Mouse (Mus musculus): ENCODE results near the gene Vapb.
"Not testable (repeated sequence)": the region's sequence is repeated elsewhere in the genome, so short reads cannot be mapped to it uniquely, and the experiment has no call there.

Vapb gene

GRCm38 (mm10) chr2:173737222-173737989 lies at the start of gene Vapb:
Vapb (plus strand) TSS chr2:173737511.
- peak; percentile 98 for DNase-seq

DNA sequence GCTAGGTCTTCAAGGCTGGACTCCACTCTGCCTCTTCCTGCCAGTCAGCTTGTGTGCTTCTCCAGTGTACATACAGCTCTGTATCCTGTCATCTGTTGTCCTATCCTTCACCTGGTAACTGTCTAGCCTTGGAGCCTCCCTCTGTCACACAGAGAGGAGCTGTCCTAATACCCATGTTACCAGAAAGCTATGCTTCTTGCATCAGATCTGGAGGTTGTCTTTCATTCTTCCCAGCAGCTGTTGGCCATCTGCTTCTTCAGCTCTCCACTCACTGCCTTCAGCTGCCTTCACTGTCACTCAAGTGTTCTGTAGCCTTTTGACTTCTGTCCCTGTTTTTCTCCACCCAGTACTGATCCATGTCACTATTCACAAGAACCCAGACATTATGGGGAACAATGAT lies 47.5 kb upstream of the Vapb start:
- DNase-seq, result no peak

GRCm38 (mm10) chr2:173691748-173692147 lies 45.6 kb upstream of the Vapb start:
- DNase-seq, result no peak

DNA sequence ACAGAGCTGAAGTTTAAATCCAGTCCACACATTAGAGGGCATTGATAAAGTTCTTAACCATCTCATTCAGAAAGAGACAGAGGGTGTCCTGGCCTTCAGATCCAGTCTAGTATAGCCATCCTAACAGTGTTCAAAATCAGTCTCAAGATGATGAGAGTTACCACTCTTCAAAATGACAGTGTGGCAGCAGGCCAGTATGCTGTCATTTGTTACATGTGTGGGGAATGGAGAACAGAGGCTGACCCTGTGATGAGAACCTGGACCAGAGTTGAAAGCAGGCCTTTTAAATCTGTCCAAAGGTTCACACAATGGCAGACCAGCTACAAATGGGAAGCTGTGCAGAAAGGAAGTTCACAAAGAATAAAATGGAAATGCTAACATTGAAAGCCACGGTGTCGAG lies 44.6 kb upstream of the Vapb start:
- DNase-seq, result no peak

DNA sequence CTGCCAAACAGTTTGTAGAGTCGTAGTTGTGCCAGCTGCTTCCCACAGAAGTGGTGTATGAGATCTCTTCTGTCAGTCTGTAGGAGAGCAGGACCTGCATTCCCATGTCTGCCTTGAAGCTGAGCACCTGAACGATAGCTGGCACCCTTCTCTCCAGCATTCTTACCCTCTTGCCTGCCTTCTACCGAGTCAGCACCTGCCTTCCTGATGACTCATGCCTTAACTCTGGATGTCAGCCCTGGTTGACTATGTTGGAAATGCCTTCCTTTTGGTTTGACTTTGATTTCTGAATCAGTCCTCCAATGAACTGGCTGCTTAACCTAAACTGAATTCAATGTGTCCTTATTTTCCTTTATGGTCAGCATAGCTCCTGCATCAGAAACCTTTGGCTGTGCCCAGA lies 38.5 kb upstream of the Vapb start:
- DNase-seq, result no peak

GRCm38 (mm10) chr2:173702096-173702866 lies 35.0 kb upstream of the Vapb start:
- peak; percentile 15 for DNase-seq

DNA sequence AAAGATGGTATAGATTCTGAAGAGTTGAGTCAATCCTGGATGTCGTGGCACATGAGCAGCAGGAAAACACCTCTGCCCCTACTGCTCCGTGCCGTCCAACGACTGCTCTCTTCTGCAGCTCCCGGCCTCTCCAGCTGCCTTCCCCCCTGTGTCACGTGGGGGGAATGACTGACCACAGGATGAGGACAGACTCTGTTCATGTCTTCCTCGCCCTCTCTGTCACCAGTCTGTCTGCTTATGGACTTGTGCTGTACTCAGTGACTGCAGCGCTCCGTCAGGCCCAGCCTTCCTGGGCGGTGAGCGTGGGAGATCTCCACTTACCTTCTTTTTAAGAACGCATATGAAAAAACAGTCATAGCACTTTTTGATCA lies 34.5 kb upstream of the Vapb start:
- no peak for DNase-seq

DNA sequence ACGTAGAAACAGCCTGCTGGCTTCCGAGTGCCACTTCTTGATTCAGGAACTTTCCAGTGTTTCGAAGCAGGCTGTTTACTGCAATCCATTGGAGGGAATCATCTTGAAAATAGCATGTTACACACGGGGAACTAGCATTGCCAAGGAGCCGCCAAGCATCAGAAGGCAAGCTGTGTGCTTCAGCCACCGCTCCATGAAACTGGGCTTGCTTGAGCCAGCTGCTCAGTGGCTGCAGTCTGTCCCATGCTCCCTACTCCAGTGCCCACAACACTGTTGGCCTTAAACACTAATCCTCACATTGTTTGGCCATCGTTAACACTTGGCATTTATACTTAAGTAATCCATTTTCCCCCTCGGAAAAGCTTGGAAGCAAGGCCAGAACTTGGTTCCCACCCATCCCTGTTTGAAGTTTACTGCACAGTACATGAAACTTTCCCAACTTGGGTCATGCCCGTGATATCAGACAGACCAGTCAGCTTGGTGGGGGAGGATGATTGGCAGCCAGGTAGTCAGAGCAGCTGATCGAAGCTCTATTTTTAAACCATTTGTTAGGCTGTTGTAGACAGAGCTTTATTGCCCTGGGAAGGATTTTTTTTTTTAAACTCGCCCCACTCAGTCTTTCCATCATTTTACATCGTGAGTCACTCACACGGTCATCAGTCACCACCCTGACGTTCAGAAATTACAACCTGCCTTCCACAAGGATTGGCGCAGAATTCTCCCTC lies 31.3 kb upstream of the Vapb start:
- no peak for DNase-seq

DNA sequence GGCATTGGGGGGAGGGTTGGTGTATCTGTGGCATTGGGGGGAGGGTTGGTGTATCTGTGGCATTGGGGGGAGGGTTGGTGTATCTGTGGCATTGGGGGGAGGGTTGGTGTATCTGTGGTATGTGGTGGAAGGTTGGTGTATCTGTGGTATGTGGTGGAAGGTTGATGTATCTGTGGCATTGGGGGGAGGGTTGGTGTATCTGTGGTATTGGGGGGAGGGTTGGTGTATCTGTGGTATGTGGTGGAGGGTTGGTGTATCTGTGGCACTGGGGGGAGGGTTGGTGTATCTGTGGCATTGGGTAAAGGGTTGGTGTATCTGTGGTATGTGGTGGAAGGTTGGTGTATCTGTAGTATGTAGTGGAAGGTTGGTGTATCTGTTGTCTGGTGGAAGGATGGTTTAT lies 29.7 kb upstream of the Vapb start:
- not testable (repeated sequence) for DNase-seq

GRCm38 (mm10) chr2:173710193-173710592 lies 27.1 kb upstream of the Vapb start:
- DNase-seq, result no peak

DNA sequence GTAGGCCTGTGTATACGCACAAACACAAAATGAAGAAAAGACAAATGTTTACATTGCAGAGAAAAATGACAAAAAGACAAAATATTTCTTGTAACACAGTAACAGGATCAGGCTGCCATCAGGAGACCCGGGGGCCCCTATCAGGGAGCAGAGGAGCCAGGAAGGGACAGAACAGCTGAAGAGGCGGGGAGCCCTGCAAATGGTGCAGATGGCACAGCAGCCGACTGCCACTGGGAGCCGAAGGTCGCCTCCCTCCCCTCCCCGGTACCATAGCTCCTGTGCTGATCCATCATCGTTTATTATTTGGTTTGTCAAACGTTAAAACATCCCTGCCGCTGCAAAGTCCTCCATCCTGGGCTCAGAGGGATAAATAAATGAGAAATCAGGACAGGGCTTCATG lies 24.7 kb upstream of the Vapb start:
- DNase-seq, result no peak

- DNase-seq, result no peak
Measured at GRCm38 (mm10) chr2:173713241-173713640, 24.1 kb upstream of the Vapb start.

DNA sequence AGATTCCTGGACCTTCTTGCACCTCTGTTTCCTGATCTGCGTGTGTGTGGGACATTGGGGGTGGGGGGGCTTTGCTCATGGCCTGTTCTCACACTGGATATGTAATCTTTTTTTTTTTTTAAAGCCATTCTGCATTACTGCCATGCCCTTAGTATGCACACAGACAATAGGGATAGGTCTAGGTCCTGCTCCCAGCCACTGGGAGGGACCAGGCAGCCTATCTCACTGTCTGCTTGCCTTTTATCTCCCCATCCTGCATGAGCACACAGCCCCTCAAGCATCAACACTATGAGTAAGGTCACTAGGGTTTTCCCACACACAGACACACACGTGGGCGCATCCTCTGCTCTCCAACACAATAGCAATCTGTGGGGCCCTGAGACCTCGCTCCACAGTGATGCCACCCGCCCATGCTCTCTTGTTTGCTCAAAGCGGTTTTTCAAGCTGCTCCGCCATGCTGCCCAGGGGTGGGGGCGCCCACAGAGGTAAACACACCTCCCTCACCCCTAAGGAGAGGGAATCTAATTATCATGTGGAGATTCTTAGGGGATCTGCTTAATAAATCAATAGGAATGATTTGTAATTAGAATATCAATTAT lies 22.6 kb upstream of the Vapb start:
- DNase-seq, result no peak

GRCm38 (mm10) chr2:173716966-173717365 lies 20.3 kb upstream of the Vapb start:
- no peak for DNase-seq

GRCm38 (mm10) chr2:173719115-173719514 lies 18.2 kb upstream of the Vapb start, which contains the start of gene 1700010B08Rik:
1700010B08Rik (plus strand) TSS chr2:173719415.
- not testable (repeated sequence) for DNase-seq

GRCm38 (mm10) chr2:173722251-173722857 lies 15.0 kb upstream of the Vapb start:
- DNase-seq, result no peak

DNA sequence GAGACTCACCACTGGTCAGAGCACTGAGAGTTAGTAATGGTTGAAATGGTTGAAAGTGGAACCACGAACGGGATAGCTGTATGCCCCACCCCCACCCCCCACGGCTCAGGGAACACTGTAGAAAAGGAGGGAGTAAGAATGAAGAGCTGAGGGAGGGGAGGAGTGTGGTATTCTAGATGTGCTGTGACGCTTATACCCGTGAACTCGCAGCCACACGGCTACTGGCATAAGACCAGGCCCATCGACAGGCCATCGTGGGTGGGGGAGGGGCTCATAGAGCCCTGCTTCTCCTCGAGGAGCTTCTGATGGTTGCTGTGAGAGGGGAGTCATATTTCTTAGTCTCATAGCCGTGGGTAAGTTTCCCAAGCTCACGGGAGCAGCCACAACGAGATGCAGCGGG lies 12.9 kb upstream of the Vapb start:
- no peak for DNase-seq

GRCm38 (mm10) chr2:173724940-173725807 lies 12.1 kb upstream of the Vapb start:
- no peak for DNase-seq

- DNase-seq, result no peak
Measured at GRCm38 (mm10) chr2:173725819-173726218, 11.5 kb upstream of the Vapb start.

DNA sequence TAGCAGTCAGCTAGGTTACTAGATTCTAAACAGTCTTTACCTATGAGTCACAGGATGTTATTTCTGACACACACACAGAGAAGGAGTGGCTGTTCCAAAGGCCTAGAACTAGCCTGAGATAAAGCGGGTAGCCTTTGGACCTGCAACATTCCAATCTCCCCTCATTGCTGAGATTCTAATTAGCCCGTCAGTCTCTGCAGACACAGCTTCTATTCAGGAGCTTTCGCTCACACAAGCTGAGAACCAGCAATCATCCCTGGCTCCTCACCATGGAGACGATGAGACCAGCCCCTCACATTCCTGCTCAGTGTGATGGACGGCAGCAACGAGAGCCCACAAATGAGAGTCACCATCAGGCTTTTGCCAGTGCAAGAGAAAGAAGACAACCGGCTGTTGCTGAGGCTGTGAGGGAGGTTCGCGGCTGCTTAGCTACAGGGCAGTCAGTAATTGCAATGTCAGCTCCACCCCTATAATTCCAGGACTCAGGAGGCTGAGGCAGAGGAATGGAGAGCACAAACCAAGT lies 6.8 kb upstream of the Vapb start:
- no peak for DNase-seq

GRCm38 (mm10) chr2:173734426-173734825 lies 2.9 kb upstream of the Vapb start:
- DNase-seq, result no peak

GRCm38 (mm10) chr2:173738232-173738631 lies 921 bp downstream of the Vapb start:
- no peak for DNase-seq

Measured in cerebellum, adult 9-10 months (tissue).